1 mouse cellular context compared by ENCODE assay signal in genomic region chr6:86848915-86849644, GRCm38 (mm10).
TF ChIP-seq lines count a peak whose summit lies in the region.

Aak1 (plus strand) TSS chr6:86849517.

TF ChIP-seq in CH12.LX, 34 proteins besides CTCF, POLR2A, EP300 and RAD21 (continued from another document):
- TF ChIP-seq KAT2A (IDR thresholded peaks at IDR 0.05; ENCODE audit: insufficient replicate concordance, low read length) = peak; percentile 88; the same call in 1 of the 2 replicates
- TF ChIP-seq MAZ (IDR thresholded peaks at IDR 0.05; ENCODE audit: low read depth, low read length) = peak; percentile 54; the same call in 1 of the 2 replicates
- TF ChIP-seq MYC (IDR thresholded peaks at IDR 0.05; ENCODE audit: low read depth, low read length) = 0 out of 2 replicates have a peak, but pooled peaks have one; percentile 71
- TF ChIP-seq USF1 (IDR thresholded peaks at IDR 0.05; ENCODE audit: low read depth, low read length) = no peak
- peak; percentile 55; the same call in 1 of the 2 replicates for TF ChIP-seq ZMIZ1 (IDR thresholded peaks at IDR 0.05; ENCODE audit: low read depth, low read length)
- TF ChIP-seq PAX5 (IDR thresholded peaks at IDR 0.05; ENCODE audit: low read length) = no peak
- no peak for TF ChIP-seq MAX (IDR thresholded peaks at IDR 0.05; ENCODE audit: low read length)
- no peak; the same call in 1 of the 2 replicates for TF ChIP-seq MXI1 (IDR thresholded peaks at IDR 0.05; ENCODE audit: low read depth, low read length)
- TF ChIP-seq E2F4 (IDR thresholded peaks at IDR 0.05; ENCODE audit: insufficient replicate concordance, low read depth, low read length) = no peak
- TF ChIP-seq GABPA (IDR thresholded peaks at IDR 0.05; ENCODE audit: insufficient replicate concordance, low read depth, low read length) = peak; percentile 28; the same call in 1 of the 2 replicates
- peak; percentile 45; the same call in 1 of the 2 replicates for TF ChIP-seq ETS1 (conservative IDR thresholded peaks at IDR 0.05; ENCODE audit: low read depth, low read length)
